Comparison of ENCODE assay signal across 9 mouse cellular contexts in genomic region chr6:76977817-76978216, GRCm38 (mm10).
A peak's percentile ranks its signal among the peaks of the same experiment; 100 is the strongest.
DNase-seq lines count a peak whose midpoint lies in the region; ATAC-seq lines count a peak whose summit lies in the region.
"Had no signal": no experiment of that assay in that cellular context is flagged by ENCODE, and none has a peak within 500 bp of the region (broad histone marks: within the 10 kb centered on the region; RNA-seq: fewer than 3 reads in every experiment).

No protein-coding gene starts in this region.

- peak; percentile 56; the same call in 1 of the 2 replicates for ATAC-seq in stomach, embryonic 15.5 days (ENCODE audit: insufficient read depth, low FRiP score, low read depth)
- ATAC-seq in heart, embryonic 12.5 days (ENCODE audit: insufficient number of reproducible peaks, low FRiP score), result no peak

- no peak overlapping the region for H3K4me3 ChIP-seq in stomach, embryonic 15.5 days (replicated peaks)
- no peak overlapping the region for H3K4me3 ChIP-seq in heart, embryonic 12.5 days

- WGBS in stomach, embryonic 15.5 days, result 14% methylated on average over 3 of the region's 3 CpGs
- WGBS in heart, embryonic 12.5 days, result 7% methylated on average over 3 of the region's 3 CpGs

- DNase-seq in left cerebral cortex, postnatal 4 days, result peak; percentile 78
- no peak for DNase-seq in left cerebral cortex, adult 18-20 months (ENCODE audit: low spot score in 2 of 2)
- DNase-seq in embryo, embryonic 11 days, result peak; percentile 9
- peak; percentile 60 to 79 for DNase-seq in layer of hippocampus, adult 18-20 months (ENCODE audit: low spot score in 2 of 2)
- DNase-seq in spleen, postnatal 14 days (ENCODE audit: low spot score in 2 of 2), result no peak
- no peak for DNase-seq in adrenal gland, postnatal 10 days
- DNase-seq: liver had no signal

- H3K27me3 ChIP-seq in stomach, embryonic 15.5 days (replicated peaks), result no peaks in the 10 kb centered on the region
- no peaks in the 10 kb centered on the region for H3K27me3 ChIP-seq in heart, embryonic 12.5 days (replicated peaks)

- no peak overlapping the region for H3K4me2 ChIP-seq in stomach, embryonic 15.5 days
- no peak overlapping the region for H3K4me2 ChIP-seq in heart, embryonic 12.5 days

- H3K4me1 ChIP-seq in stomach, embryonic 15.5 days, result no peaks in the 10 kb centered on the region
- no peaks in the 10 kb centered on the region for H3K4me1 ChIP-seq in heart, embryonic 12.5 days (replicated peaks)

- H3K36me3 ChIP-seq in stomach, embryonic 15.5 days, result no peaks in the 10 kb centered on the region
- H3K36me3 ChIP-seq in heart, embryonic 12.5 days, result no peaks in the 10 kb centered on the region

- intact Hi-C loops in left cerebral cortex, postnatal 4 days (cut with DNase I), result no loop called here

- no peak overlapping the region for H3K27ac ChIP-seq in stomach, embryonic 15.5 days
- H3K27ac ChIP-seq in heart, embryonic 12.5 days (ENCODE audit: poor library complexity, severe bottlenecking), result no peak overlapping the region

- H3K9me3 ChIP-seq in stomach, embryonic 15.5 days, result no peaks in the 10 kb centered on the region
- H3K9me3 ChIP-seq in heart, embryonic 12.5 days (replicated peaks), result no peaks in the 10 kb centered on the region

- H3K9ac ChIP-seq in stomach, embryonic 15.5 days, result no peak overlapping the region
- no peak overlapping the region for H3K9ac ChIP-seq in heart, embryonic 12.5 days

Comparison
In these comparisons a context has a peak if more than half of its experiments do, and no peak if none do; other contexts are left out.
1. DNase-seq: peak in left cerebral cortex, postnatal 4 days (single experiment), embryo, embryonic 11 days (single experiment) and layer of hippocampus, adult 18-20 months (2 of 2); none in left cerebral cortex, adult 18-20 months (0 of 2), spleen, postnatal 14 days (0 of 2) and adrenal gland, postnatal 10 days (single experiment).